Mouse (Mus musculus) small intestine, adult 2 months (tissue): ENCODE data around the gene Sdhc.
"Not testable (repeated sequence)": the region's sequence is repeated elsewhere in the genome, so short reads cannot be mapped to it uniquely, and the experiment has no call there.

ENCODE experiments used
- CTCF ChIP-seq: fragments of 200-500 bp; IDR thresholded peaks from 2 replicates; pipeline ENCODE4 v1.5.1; 2012; ENCODE audit warnings: low read depth, mild to moderate bottlenecking, control low read depth, inconsistent platforms, low read length, moderate library complexity, mixed read lengths; ENCODE audit not compliant: insufficient replicate concordance, insufficient read length; ENCODE audit errors: extremely low read depth
- POLR2A ChIP-seq: fragments of 200-500 bp; IDR thresholded peaks from 2 replicates; pipeline ENCODE4 v1.6.1; 2012; ENCODE audit warnings: low read depth, mild to moderate bottlenecking, control low read depth, inconsistent platforms, low read length, moderate library complexity

- TF ChIP-seq POLR2A, CTCF: not testable (repeated sequence)
Measured at GRCm38 (mm10) chr1:171077192-171077591, 73.2 kb downstream of the Sdhc start.
